Mouse (Mus musculus): ENCODE measurements around the gene Efhd1.

The Efhd1 gene

GRCm38 (mm10) chr1:87270204-87270603 is 6.0 kb downstream of the Efhd1 start:
- no peak for DNase-seq (ENCODE audit: low read depth, low spot score)

GRCm38 (mm10) chr1:87270641-87271467 is 6.7 kb downstream of the Efhd1 start:
- no peak for DNase-seq (ENCODE audit: low read depth, low spot score)

- no peak for DNase-seq (ENCODE audit: low read depth, low spot score)
Measured at GRCm38 (mm10) chr1:87271596-87271995, 7.4 kb downstream of the Efhd1 start.

DNA sequence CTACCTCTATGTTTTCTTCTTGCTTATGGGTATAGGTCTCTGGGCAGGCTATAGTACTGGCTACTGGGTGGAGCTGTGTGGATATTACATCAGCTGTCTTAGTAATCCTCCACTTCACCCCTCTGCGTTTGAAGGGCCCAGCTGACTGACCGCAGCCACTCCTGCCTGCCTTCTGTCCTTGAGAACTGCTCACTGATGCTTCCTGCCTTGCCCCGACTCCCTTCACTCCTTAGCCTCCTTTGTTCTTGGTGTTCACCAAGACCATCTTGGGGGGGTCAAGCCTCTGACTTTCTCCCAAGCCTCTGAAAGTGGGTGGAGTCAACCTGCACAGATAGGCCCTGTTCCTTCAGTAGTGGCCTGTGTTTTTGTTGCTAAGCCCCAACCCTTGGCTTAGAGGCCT is 8.3 kb downstream of the Efhd1 start:
- no peak for DNase-seq (ENCODE audit: low read depth, low spot score)

GRCm38 (mm10) chr1:87273514-87273942 is 9.4 kb downstream of the Efhd1 start:
- DNase-seq (ENCODE audit: low read depth, low spot score) = peak; percentile 91

GRCm38 (mm10) chr1:87274134-87274533 is 10.0 kb downstream of the Efhd1 start:
- no peak for DNase-seq (ENCODE audit: low read depth, low spot score)

DNA sequence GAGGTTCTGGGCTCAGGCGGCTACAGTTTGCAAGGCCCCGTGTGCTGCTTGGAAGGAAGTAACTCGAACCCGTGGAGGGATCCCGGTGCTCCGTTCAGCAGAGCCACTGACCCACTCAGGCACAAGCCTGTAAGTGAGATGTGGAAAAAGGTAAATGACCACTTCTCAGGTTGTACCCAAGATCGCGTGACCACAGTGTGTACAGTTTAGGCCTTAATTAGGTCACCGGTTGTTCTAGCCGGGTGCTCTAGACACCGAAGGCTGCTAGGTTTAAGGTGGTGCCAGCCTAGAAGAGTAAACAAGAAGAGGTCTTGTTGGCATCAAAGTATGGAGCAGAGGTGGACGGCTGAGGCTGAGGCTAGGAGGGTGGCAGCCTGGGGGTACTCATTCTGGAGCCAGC is 11.0 kb downstream of the Efhd1 start:
- no peak for DNase-seq (ENCODE audit: low read depth, low spot score)

- no peak for DNase-seq (ENCODE audit: low read depth, low spot score)
Measured at GRCm38 (mm10) chr1:87276056-87276455, 11.9 kb downstream of the Efhd1 start.

GRCm38 (mm10) chr1:87280281-87280680 is 16.1 kb downstream of the Efhd1 start:
- no peak for DNase-seq (ENCODE audit: low read depth, low spot score)

- DNase-seq (ENCODE audit: low read depth, low spot score) = no peak
Measured at GRCm38 (mm10) chr1:87281599-87282412, 17.6 kb downstream of the Efhd1 start.

GRCm38 (mm10) chr1:87282413-87282788 is 18.2 kb downstream of the Efhd1 start:
- DNase-seq (ENCODE audit: low read depth, low spot score) = no peak

GRCm38 (mm10) chr1:87283410-87283960 is 19.3 kb downstream of the Efhd1 start:
- DNase-seq (ENCODE audit: low read depth, low spot score) = no peak

DNA sequence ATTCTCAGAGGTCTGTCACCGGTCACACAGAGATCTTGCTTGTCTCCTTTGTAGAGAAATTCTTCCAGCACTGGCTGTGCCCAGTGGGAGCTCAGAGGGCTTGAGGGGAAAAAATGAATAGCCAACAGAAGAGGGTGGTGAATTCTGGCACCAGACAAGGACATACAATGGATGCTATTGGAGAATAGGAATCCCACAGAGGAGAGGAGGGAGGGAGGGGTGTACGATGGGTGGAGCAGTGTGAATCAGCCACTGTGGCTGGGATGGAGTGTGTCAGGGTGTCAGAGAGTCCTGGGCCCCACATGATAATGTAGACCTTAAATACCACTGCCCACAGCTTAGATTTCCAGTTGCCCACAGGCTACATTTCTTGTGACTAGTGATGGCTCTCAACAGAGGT is 22.9 kb downstream of the Efhd1 start:
- peak; percentile 82 for DNase-seq (ENCODE audit: low read depth, low spot score)

DNA sequence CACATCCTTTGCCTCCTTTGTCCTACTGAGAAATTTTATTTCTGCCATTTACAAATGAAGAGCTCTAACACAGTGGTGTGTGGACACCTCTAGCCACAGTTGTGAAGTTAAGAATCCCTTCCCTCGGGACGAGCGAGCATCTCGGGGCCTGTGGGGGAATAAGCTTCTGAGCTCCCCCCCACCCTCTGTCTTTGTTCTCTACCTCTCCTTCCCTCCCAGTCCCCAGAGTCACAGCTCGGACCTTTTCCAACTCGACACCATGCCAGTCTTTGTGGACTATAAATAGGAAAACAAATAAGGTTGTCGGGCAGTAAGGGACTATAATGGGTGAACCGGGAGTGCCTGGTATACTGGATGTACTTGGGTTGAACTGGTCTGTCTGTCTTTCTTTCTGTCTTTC is 27.3 kb downstream of the Efhd1 start:
- peak; percentile 62 for DNase-seq (ENCODE audit: low read depth, low spot score)

DNA sequence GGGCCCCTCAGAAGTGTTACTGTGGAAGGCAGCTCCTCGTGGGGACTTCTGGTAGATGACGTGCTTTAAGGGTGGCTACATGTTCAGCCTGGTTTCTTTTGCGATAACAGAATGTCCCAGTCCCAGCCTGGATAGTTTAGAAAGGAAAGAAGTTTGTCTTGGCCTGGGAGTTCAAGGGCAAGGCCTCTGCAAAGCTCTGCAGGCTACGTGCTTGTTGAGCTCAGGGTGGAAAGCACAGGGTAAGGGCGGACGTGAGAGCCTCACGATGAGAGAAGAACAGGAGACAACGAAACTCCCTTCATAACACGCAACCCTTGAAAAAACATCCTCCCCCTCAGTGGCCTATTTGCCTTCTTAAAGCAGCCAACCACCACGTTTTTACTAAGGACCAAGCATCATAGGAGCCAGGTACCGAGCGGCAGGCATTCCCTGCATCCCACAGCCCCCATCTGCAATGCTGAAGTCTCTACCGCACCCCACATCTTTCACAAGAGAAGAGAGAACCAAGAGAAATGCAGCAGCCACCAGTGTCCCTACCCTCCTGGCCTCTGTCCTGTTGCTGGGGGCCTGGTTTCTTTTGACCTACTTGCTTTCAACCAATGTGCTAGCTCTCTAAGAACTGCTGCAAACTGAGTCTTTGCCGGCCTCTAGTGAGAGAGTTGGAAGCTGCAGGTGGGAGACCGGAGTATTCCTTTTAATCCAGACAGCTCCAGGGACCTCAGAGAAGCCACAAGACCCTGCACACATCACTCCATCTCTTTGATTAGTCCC is 28.4 kb downstream of the Efhd1 start:
- peak; percentile 79 for DNase-seq (ENCODE audit: low read depth, low spot score)

DNA sequence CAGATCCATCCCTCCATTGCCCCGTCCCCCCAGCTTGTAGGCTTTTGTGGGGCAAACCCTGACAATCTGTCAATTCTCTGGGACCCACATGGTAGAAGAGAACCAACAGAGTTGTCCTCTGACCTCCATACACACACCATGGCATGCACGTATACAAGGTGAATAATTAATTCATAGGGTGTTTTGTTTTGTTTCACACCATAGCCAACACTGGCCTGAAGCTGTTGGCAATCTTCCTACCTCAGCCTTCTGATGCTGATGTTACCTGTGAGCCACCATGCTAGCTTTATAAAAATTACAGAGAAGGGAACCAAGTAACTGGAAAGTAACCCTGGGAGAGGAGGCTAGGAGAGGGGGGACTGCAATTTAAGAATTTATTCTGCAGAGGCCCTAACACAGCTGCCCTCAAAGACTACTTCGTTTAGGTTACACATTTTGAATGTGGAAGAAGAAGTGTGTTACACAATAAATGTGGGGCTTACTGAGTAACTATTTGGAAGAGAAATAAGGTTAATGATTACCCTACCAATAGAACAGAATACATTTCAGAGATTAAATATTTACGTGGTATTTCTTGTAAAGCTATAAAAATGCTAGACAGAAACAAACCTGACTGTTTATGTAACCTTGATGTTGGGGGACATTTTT is 30.0 kb downstream of the Efhd1 start:
- no peak for DNase-seq (ENCODE audit: low read depth, low spot score)

- no peak for DNase-seq (ENCODE audit: low read depth, low spot score)
Measured at GRCm38 (mm10) chr1:87294951-87295350, 30.8 kb downstream of the Efhd1 start.

DNA sequence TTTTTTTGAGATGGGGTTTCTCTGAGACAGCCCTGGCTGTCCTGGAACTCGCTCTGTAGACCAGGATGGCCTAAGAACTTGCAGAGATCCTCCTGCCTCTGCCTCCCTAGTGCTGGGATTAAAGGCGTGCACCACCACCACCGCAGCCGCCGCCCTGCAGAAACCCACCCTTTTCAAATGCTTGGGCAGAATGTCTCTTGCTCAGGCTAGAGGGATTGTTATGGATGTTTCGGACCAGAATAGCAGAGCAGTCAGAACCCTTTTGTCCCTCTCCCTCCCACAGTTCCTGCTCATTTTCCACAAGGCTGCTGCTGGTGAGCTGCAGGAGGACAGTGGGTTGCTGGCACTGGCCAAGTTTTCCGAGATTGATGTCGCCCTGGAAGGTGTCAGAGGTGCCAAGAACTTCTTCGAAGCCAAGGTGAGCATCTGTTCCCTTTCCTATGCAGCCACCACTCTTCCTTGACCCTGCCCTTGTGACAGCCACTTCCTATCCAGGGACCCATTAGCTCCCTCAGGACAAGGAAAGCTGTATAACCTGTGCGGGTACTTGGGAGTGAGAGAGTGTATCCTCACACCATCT is 33.3 kb downstream of the Efhd1 start:
- DNase-seq (ENCODE audit: low read depth, low spot score) = peak; percentile 14

- no peak for DNase-seq (ENCODE audit: low read depth, low spot score)
Measured at GRCm38 (mm10) chr1:87300360-87301286, 36.5 kb downstream of the Efhd1 start.

- peak; percentile 43 for DNase-seq (ENCODE audit: low read depth, low spot score)
Measured at GRCm38 (mm10) chr1:87301971-87302370, 37.8 kb downstream of the Efhd1 start.
